Mouse (Mus musculus) brain, embryonic 14.5 days (tissue): ENCODE data around the gene Slc38a6. TPM values are rescaled to one million over a fixed set of nuclear protein-coding genes. Genes with fewer than 3 reads are reported as not detected.

Experiments used
- DNase-seq: peaks from one replicate; pipeline ENCODE4 v3.0.0-alpha.2; 2011; ENCODE audit warnings: low read depth
- CTCF ChIP-seq: fragments of 200-500 bp; IDR thresholded peaks from 2 replicates; pipeline ENCODE4 v1.5.1; 2012; ENCODE audit warnings: inconsistent platforms, mild to moderate bottlenecking, moderate library complexity, borderline replicate concordance; ENCODE audit not compliant: insufficient read depth, insufficient read length; ENCODE audit errors: extremely low read depth
- POLR2A ChIP-seq: fragments of 200-500 bp; IDR thresholded peaks from 2 replicates; pipeline ENCODE4 v1.6.1; 2012; ENCODE audit warnings: mild to moderate bottlenecking, inconsistent platforms, borderline replicate concordance; ENCODE audit not compliant: poor library complexity, insufficient read depth, insufficient read length, severe bottlenecking; ENCODE audit errors: extremely low read depth
- polyA plus RNA-seq: library from polyadenylated mRNA; depleted of rRNA; stranded (reverse); fragments of >200 nt; gene quantifications from 2 replicates; pipeline ENCODE4 v1.2.3, GENCODE M21; 2012; rRNA removed

Gene Slc38a6
- polyA plus RNA-seq, 1 experiment: 34.6 TPM

- no peak for TF ChIP-seq CTCF
- TF ChIP-seq POLR2A: no peak
- DNase-seq: no peak
These were observed 107.3 kb downstream of the Slc38a6 start for GRCm38 (mm10) chr12:73393881-73394291.

DNA sequence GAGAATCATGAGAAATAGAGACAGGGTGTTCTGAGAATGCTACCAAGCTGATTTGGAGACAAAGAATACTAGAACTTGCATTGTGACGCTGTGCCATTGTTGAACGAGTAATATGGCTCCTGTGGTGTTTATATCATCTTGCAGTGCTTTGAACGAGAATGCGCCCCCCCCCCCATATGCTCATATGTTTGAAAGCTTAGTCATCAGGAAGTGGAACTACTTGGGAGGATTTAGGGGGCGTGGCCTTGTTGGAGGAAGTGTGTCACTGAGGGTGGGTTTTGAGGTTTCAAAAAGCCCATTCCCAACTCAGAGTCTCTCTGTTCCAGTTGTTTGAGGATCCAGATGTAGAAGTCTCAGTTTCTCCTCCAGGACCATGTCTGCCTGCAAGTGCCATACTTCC is 108.0 kb downstream of the Slc38a6 start:
- no peak for TF ChIP-seq CTCF
- TF ChIP-seq POLR2A: no peak
- no peak for DNase-seq

- DNase-seq: no peak
- TF ChIP-seq CTCF (no peak), POLR2A (no peak)
These were observed 112.8 kb downstream of the Slc38a6 start for GRCm38 (mm10) chr12:73399426-73399825.

GRCm38 (mm10) chr12:73400481-73401025 is 114.0 kb downstream of the Slc38a6 start:
- TF ChIP-seq POLR2A: no peak
- no peak for DNase-seq

DNA sequence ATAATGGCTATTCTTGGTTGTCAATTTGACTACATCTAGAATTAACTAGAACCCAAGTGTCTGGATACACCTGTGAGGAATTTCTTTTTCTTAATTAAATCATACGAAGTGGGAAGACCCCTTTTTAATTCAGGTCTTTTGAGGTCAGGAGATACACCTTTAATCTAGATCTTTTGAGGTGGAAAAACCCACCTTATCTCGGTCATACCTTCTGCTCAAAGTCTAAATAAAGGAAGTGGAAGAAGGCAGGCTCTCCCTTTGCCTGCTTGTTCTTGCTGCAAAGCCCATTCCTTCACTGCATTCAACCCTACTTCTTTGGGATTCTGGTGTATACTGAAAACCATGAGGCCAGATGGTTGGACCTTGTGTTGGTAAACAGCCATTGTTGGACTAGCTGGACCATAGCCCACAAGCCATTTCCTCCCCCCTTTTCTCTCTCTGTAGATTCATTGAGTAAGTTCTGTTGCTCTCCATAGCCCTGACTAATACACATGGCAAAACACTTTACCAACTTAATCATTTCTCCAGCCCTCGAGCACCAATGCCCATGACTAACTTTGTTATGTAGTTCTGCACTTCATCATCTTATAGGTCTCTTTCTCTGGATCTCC is 115.0 kb downstream of the Slc38a6 start:
- no peak for TF ChIP-seq POLR2A
- TF ChIP-seq CTCF: no peak

GRCm38 (mm10) chr12:73402137-73402712 is 115.6 kb downstream of the Slc38a6 start:
- DNase-seq: no peak
- no peak for TF ChIP-seq POLR2A
- TF ChIP-seq CTCF: no peak

More for the DNA sequence above, 115.0 kb downstream of the Slc38a6 start:
- DNase-seq: no peak

DNA sequence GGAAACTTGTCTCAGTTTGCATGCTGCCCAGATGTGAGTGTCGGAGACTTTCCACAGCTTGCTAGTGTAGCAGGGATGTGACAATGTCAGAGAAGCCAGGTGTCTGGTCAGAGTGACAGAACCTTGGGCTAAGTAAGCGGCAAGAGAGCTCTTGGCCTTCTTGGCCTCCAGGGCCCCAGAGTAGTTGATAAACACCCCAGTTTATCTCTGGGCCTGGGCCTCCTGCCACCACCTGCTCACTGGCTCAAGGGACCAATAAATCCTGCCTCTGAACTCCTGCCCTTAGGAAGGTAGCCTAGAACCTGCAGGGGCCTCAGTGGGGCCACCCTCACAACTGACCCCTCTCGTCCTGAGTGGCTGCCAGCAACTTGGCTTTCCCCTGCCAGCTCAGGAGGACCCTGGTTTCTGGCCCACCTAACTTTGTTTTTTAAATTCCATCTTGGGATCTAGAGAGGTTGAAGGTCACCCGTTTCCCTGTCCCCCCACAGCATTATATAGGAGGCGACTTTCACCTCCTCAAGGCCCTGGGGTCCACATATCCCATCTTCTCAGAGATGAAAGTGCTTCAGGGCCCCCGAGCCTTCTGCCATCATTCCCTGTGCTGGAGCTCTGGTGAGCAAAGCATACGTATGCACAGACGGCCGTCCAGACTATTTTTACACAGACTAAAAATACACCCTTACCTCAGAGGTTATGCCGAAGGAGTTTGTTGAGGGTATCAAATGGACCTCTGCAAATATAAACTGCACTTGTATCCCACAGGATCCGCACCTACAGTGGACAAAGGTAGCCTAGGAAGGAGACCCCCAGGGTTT is 116.5 kb downstream of the Slc38a6 start:
- no peak for DNase-seq
- TF ChIP-seq CTCF (no peak), POLR2A (no peak)

Other genes with a start within 250 kb of the Slc38a6 start
- 0.53 and 0.94 TPM in 2 replicates for gene Six1, start 232.9 kb upstream of the Slc38a6 start, polyA plus RNA-seq
- gene Six4, start 173.3 kb upstream of the Slc38a6 start, polyA plus RNA-seq: 0.74 and 0.75 TPM in 2 replicates
- gene Mnat1, start 163.1 kb upstream of the Slc38a6 start, polyA plus RNA-seq: 13.8 and 15.4 TPM in 2 replicates
- 13.1 and 16.1 TPM in 2 replicates for gene Trmt5, start 69 bp upstream of the Slc38a6 start, polyA plus RNA-seq